Mouse (Mus musculus) hematopoietic stem cell, adult 5-6 weeks (primary cell): ENCODE data around the gene Il19. TPM values are rescaled to one million over a fixed set of nuclear protein-coding genes. Genes with fewer than 3 reads are reported as not detected.

Experiments used
- ATAC-seq, 2 experiments: fragments of 125-278 bp in 1 of 2; replicated peaks in 1 of 2; 2 replicates each; pipeline ENCODE4 v1.8.0; 2016 to 2017; ENCODE audit warnings: inconsistent platforms in 2 of 2, mild to moderate bottlenecking in 2 of 2, moderate number of reproducible peaks in 2 of 2, low read depth in 1 of 2, moderate TSS enrichment in 1 of 2; ENCODE audit not compliant: low FRiP score in 2 of 2, poor library complexity in 2 of 2, severe bottlenecking in 2 of 2, insufficient read depth in 1 of 2, low TSS enrichment in 1 of 2
- total RNA-seq: library from RNA; stranded (forward); fragments of 172-1452, 232-1000 nt; gene quantifications from 2 replicates; pipeline ENCODE4 v1.2.3, GENCODE M21; 2017

Il19 gene
- total RNA-seq, 1 experiment from 2014 or later = not detected

- ATAC-seq = no peak
Measured at GRCm38 (mm10) chr1:130892446-130892845, 47.5 kb downstream of the Il19 start.

GRCm38 (mm10) chr1:130887354-130887753, 52.6 kb downstream of the Il19 start, which contains the start of gene Il24:
Gene Il24 (minus strand): TSS chr1:130887454.
- no peak for ATAC-seq

GRCm38 (mm10) chr1:130883146-130883545, 56.8 kb downstream of the Il19 start:
- ATAC-seq = no peak

Other genes starting within 250 kb of the Il19 start
- not detected in 2 replicates for gene Gm29427, start 224.3 kb downstream of the Il19 start, total RNA-seq
- 8.8 and 10.3 TPM in 2 replicates for gene Yod1, start 222.8 kb downstream of the Il19 start, total RNA-seq
- gene Pfkfb2, start 210.9 kb downstream of the Il19 start, total RNA-seq = 14.6 and 18.1 TPM in 2 replicates
- 0.30 TPM in 1 of 2 replicates, not detected in the other for gene AA986860, start 208.1 kb downstream of the Il19 start, total RNA-seq
- not detected in 2 replicates for gene Fcamr, start 139.2 kb downstream of the Il19 start, total RNA-seq
- not detected in 2 replicates for gene Pigr, start 113.4 kb downstream of the Il19 start, total RNA-seq
- gene Fcmr, start 74.4 kb downstream of the Il19 start, total RNA-seq = not detected in 2 replicates
- not detected in 2 replicates for gene Il24, start 52.7 kb downstream of the Il19 start, total RNA-seq
- gene Il20, start 28.7 kb downstream of the Il19 start, total RNA-seq = not detected in 2 replicates
- gene Il10, start 79.7 kb upstream of the Il19 start, total RNA-seq = 4.8 and 16.6 TPM in 2 replicates
- 85.3 and 93.7 TPM in 2 replicates for gene Mapkapk2, start 157.7 kb upstream of the Il19 start, total RNA-seq
- gene Dyrk3, start 198.2 kb upstream of the Il19 start, total RNA-seq = 11.2 and 14.5 TPM in 2 replicates
- gene Eif2d, start 213.1 kb upstream of the Il19 start, total RNA-seq = 30.3 and 45.0 TPM in 2 replicates